Mouse (Mus musculus) left cerebral cortex, adult 8-10 months (tissue): ENCODE results near the gene Cerk. TPM values are rescaled to one million over a fixed set of nuclear protein-coding genes. Genes with fewer than 3 reads are reported as not detected.

Experiments
- DNase-seq, 2 experiments: peaks; one replicate each; pipeline ENCODE4 v3.0.0; 2022; ENCODE audit warnings: low spot score in 2 of 2
- total RNA-seq, 4 experiments: library from RNA; stranded (reverse); gene quantifications; 2 replicates each; pipeline ENCODE4 v1.2.4; 2022

Cerk gene
- total RNA-seq, 4 experiments from 2014 or later, result 56.7 to 58.0 (median 57.1) TPM

GRCm38 (mm10) chr15:86091998-86092670 lies 93.8 kb downstream of the Cerk start:
- DNase-seq, result no peak

GRCm38 (mm10) chr15:86091201-86091997 lies 94.5 kb downstream of the Cerk start:
- no peak for DNase-seq

DNA sequence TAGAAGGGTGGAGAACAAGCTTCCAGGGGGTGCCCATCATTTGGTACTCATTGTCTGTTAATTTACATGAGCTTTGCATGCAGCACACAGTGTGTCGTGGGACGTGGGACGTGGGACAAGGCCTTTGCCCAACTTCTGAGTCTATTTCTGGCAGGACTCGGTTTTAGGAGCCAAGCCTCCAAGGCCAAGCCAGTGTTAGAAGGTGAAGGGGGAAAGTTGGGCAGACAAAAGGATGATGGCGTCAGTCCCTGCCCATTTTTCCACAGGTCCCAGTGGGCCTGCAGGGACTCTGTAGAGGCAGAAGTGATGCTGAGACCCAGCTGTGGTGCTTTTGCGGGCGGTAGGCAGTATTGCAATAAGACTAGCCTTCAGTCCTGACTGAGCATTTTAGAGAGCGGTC lies 95.4 kb downstream of the Cerk start:
- DNase-seq, result no peak

DNA sequence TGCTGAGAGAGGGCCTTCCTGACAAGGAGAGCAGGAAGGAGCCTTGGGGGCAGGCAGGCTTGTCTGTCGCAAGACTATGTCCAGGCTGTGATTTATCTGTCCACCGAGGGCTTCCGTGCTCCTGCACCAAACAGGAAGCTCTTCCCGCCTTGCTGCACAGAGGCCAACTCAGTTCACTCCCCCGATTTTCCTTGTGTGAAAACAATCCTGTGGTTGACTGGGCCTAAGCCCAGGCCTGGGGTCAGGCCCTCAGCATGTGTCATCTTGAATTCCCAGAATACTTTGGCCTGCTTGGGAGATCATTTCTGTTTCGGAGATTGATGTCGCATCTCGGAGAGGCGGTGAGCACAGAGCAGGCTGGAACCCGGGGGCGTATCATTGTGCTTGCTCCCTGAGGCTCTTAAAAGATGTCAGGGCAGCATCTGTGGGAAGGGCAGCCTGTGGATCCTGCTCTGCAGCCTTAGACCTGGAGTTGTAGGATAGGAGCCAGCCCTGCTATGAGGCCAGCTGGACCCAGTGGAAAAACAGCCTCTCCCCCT lies 95.9 kb downstream of the Cerk start:
- DNase-seq, result no peak

Other genes starting within 250 kb of the Cerk start
- 1 to 10 TPM; 5.5 to 6.9 (median 6.2) TPM for gene Celsr1, start 152.4 kb downstream of the Cerk start, total RNA-seq
- gene Gramd4, start 128.4 kb downstream of the Cerk start, total RNA-seq, result 10 to 100 TPM; 31.1 to 39.9 (median 34.5) TPM
- gene Tbc1d22a, start 28.3 kb upstream of the Cerk start, total RNA-seq, result 10 to 100 TPM; 32.9 to 34.3 (median 33.8) TPM